Mouse (Mus musculus): ENCODE measurements around the gene Fry. TPM values are rescaled to one million over a fixed set of nuclear protein-coding genes. Genes with fewer than 3 reads are reported as not detected.

Fry gene
- polyA plus RNA-seq, 1 experiment from 2014 or later: 7.1 TPM

DNA sequence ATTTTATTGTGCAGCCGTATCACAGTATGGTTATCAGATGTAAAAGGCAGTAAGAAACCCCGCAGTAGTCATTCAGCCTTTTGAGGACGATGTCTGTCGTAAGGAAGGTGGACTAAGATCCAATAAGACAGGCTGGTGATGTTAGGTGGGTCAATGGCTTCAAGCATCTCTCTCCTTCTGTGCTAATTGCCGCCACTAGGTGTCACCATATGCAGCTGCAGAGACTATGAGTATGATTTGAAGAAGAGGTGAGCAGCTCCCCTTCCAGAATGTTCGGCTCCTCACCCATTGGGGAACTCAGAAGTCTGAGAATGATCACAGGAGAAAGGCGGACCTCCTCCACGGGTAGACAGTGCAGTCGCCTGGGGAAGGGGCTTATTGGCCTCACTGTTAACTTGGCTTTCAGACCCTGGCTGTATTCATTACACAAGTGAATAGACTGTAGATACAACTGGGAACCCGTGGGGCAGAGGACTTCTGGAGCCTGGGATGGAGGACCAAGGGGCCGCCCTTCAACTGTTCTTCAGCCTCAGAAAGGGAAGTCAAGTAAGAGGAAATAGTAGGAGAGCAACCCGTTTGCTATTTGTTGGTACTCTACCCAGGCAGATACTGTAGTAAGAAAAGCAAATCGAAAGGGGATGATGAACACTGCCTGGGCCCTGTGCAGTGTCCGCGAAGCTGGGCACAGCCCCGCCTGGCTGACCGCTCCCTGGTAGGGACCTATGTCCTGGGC lies 114.9 kb downstream of the Fry start:
- no peak for ATAC-seq (ENCODE audit: borderline replicate concordance, extremely low read depth, low FRiP score, low TSS enrichment)
- 0 out of 2 replicates have a peak overlapping the region, but pooled peaks have one; percentile 16 for H3K4me2 ChIP-seq
- no peaks in the 10 kb centered on the region for H3K4me1 ChIP-seq
- no peak overlapping the region for H3K4me3 ChIP-seq
- no peak overlapping the region for H3K27ac ChIP-seq
- no peak overlapping the region for H3K9ac ChIP-seq
- WGBS: 50% methylated on average over 17 of the region's 17 CpGs
- no peaks in the 10 kb centered on the region for H3K36me3 ChIP-seq
- H3K27me3 ChIP-seq: no peaks in the 10 kb centered on the region
- no peaks in the 10 kb centered on the region for H3K9me3 ChIP-seq

- H3K4me1 ChIP-seq: no peaks in the 10 kb centered on the region
- ATAC-seq (ENCODE audit: borderline replicate concordance, extremely low read depth, low FRiP score, low TSS enrichment): no peak
- 85% methylated on average over 5 of the region's 5 CpGs for WGBS
- no peak overlapping the region for H3K4me3 ChIP-seq
- H3K27me3 ChIP-seq: no peaks in the 10 kb centered on the region
- H3K4me2 ChIP-seq: no peak overlapping the region
- no peak overlapping the region for H3K9ac ChIP-seq
- H3K27ac ChIP-seq: no peak overlapping the region
- no peaks in the 10 kb centered on the region for H3K9me3 ChIP-seq
- no peaks in the 10 kb centered on the region for H3K36me3 ChIP-seq
These were observed 117.5 kb downstream of the Fry start for GRCm38 (mm10) chr5:150235931-150236330.

GRCm38 (mm10) chr5:150236597-150236996 lies 118.2 kb downstream of the Fry start:
- H3K27me3 ChIP-seq: no peaks in the 10 kb centered on the region
- H3K4me1 ChIP-seq: no peaks in the 10 kb centered on the region
- H3K9me3 ChIP-seq: no peaks in the 10 kb centered on the region
- no peak overlapping the region for H3K4me2 ChIP-seq
- H3K9ac ChIP-seq: no peak overlapping the region
- ATAC-seq (ENCODE audit: borderline replicate concordance, extremely low read depth, low FRiP score, low TSS enrichment): no peak
- H3K4me3 ChIP-seq: no peak overlapping the region
- no peak overlapping the region for H3K27ac ChIP-seq
- H3K36me3 ChIP-seq: no peaks in the 10 kb centered on the region

DNA sequence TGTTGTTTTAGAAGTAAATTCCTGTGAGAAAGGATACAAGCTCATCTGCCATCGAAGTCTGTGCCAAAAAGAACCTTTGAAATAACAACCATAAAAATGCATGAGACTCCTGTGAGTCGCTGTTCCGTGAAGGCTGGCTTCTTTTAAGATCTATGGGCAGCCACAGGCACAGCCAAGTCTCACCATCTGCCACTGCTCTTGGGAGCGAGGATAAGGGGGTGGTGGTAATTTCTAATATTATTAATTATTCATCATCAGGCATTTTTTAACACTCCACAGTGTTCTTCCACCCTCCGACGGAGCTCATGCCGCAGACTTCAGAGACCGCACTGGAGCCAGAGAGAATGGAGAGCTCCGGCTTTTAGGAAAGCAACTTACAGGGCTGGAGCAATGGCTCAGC lies 123.2 kb downstream of the Fry start:
- Histone ChIP-seq H3K4me3 (no peak overlapping the region), H3K9ac (no peak overlapping the region)

DNA sequence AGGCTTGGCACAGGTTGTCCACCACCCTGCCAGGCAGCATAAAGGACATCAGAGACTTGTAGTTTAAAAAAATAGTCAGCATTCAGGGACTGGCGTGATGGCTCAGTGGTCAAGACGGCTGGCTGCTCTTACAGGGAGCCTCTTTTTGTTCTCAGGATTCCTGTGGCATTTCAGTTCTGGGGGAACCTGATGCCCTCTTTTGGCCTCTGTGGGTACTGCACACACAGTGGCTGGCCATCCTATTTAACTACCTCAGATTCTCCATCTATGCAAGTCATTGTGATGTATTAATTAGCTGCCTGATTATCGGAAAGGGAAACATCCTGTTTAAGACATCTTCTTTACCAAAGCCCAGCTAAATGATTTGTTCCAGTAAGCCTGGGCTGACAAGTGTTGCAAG lies 128.3 kb downstream of the Fry start:
- no peak overlapping the region for H3K27ac ChIP-seq
- ATAC-seq (ENCODE audit: borderline replicate concordance, extremely low read depth, low FRiP score, low TSS enrichment): no peak
- 77% methylated on average over 3 of the region's 3 CpGs for WGBS
- H3K4me3 ChIP-seq: no peak overlapping the region
- no peaks in the 10 kb centered on the region for H3K4me1 ChIP-seq
- no peaks in the 10 kb centered on the region for H3K27me3 ChIP-seq
- no peak overlapping the region for H3K9ac ChIP-seq
- no peak overlapping the region for H3K4me2 ChIP-seq
- H3K36me3 ChIP-seq: no peaks in the 10 kb centered on the region
- H3K9me3 ChIP-seq: no peaks in the 10 kb centered on the region

More for the DNA sequence above, 123.2 kb downstream of the Fry start:
- no peaks in the 10 kb centered on the region for H3K36me3 ChIP-seq
- no peaks in the 10 kb centered on the region for H3K27me3 ChIP-seq
- no peak overlapping the region for H3K27ac ChIP-seq
- ATAC-seq (ENCODE audit: borderline replicate concordance, extremely low read depth, low FRiP score, low TSS enrichment): no peak
- WGBS: 85% methylated on average over 9 of the region's 9 CpGs
- no peaks in the 10 kb centered on the region for H3K9me3 ChIP-seq
- no peak overlapping the region for H3K4me2 ChIP-seq
- no peaks in the 10 kb centered on the region for H3K4me1 ChIP-seq

DNA sequence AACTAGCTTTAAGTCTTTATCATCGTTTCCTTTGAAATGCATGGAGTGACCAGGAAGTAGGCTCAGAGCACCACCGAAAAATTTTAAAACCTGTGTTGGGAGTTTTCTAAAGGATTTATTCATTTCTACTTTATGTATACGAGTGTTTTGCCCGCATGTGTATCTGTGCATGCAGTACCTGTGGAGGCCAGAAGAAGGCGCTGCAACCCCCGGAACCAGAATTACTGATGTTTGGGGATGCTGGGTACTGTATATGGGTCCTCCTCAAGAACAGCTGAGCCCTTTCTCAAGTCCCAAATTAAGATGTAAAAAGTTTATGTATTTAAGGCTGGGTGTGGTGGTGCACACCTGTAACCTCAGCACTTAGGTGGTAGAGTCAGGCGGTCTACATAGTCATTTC lies 139.3 kb downstream of the Fry start:
- ATAC-seq (ENCODE audit: borderline replicate concordance, extremely low read depth, low FRiP score, low TSS enrichment): no peak
- Histone ChIP-seq H3K36me3 (no peaks in the 10 kb centered on the region), H3K4me1 (peaks cover 19% of the 10 kb centered on the region), H3K9me3 (no peaks in the 10 kb centered on the region), H3K4me2 (no peak overlapping the region), H3K27ac (no peak overlapping the region), H3K9ac (no peak overlapping the region), H3K27me3 (no peaks in the 10 kb centered on the region), H3K4me3 (no peak overlapping the region)
- 74% methylated on average over 7 of the region's 7 CpGs for WGBS

GRCm38 (mm10) chr5:150259191-150260053 lies 141.0 kb downstream of the Fry start:
- peak; percentile 75; the same call in 1 of the 2 replicates for ATAC-seq (ENCODE audit: borderline replicate concordance, extremely low read depth, low FRiP score, low TSS enrichment)
- H3K4me2 ChIP-seq: peak overlapping the region; percentile 88
- 0 out of 2 replicates have a peak overlapping the region, but pooled peaks have one; percentile 2 for H3K27ac ChIP-seq
- H3K9me3 ChIP-seq: no peaks in the 10 kb centered on the region
- no peaks in the 10 kb centered on the region for H3K27me3 ChIP-seq
- peaks cover 21% of the 10 kb centered on the region for H3K4me1 ChIP-seq
- peak overlapping the region; percentile 34 for H3K9ac ChIP-seq
- H3K4me3 ChIP-seq: peak overlapping the region; percentile 42
- 3% methylated on average over 28 of the region's 29 CpGs for WGBS
- H3K36me3 ChIP-seq: no peaks in the 10 kb centered on the region

DNA sequence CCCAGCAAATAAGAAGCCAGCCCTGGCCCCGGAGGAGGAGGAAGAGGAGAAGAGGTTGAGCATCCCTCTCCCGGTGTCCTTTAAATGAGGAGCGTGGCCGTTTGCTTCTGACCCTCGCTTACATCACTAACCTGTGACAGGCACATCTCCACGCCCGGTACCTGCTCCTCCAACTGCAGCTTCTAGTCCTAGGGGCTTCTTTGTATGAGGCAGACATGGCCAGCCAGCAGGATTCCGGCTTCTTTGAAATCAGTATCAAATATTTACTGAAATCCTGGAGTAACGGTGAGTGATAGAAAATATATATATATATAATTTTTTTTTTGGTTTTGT lies 141.6 kb downstream of the Fry start:
- WGBS: 25% methylated on average over 9 of the region's 9 CpGs

GRCm38 (mm10) chr5:150261361-150261760 lies 142.9 kb downstream of the Fry start:
- peaks cover 21% of the 10 kb centered on the region for H3K4me1 ChIP-seq
- no peaks in the 10 kb centered on the region for H3K9me3 ChIP-seq
- no peak overlapping the region for H3K9ac ChIP-seq
- WGBS: 40% methylated on average over 4 of the region's 4 CpGs
- H3K4me2 ChIP-seq: no peak overlapping the region
- H3K36me3 ChIP-seq: no peaks in the 10 kb centered on the region
- H3K27ac ChIP-seq: no peak overlapping the region
- H3K4me3 ChIP-seq: no peak overlapping the region
- no peaks in the 10 kb centered on the region for H3K27me3 ChIP-seq
- no peak for ATAC-seq (ENCODE audit: borderline replicate concordance, extremely low read depth, low FRiP score, low TSS enrichment)

More for the DNA sequence above, 141.6 kb downstream of the Fry start:
- H3K36me3 ChIP-seq: no peaks in the 10 kb centered on the region
- 0 out of 2 replicates have a peak overlapping the region, but pooled peaks have one; percentile 2 for H3K27ac ChIP-seq
- 0 out of 2 replicates have a peak overlapping the region, but pooled peaks have one; percentile 34 for H3K9ac ChIP-seq
- H3K4me3 ChIP-seq: peak overlapping the region; percentile 42
- H3K4me1 ChIP-seq: peaks cover 21% of the 10 kb centered on the region
- no peak for ATAC-seq (ENCODE audit: borderline replicate concordance, extremely low read depth, low FRiP score, low TSS enrichment)
- peak overlapping the region; percentile 88 for H3K4me2 ChIP-seq
- no peaks in the 10 kb centered on the region for H3K9me3 ChIP-seq
- H3K27me3 ChIP-seq: no peaks in the 10 kb centered on the region

DNA sequence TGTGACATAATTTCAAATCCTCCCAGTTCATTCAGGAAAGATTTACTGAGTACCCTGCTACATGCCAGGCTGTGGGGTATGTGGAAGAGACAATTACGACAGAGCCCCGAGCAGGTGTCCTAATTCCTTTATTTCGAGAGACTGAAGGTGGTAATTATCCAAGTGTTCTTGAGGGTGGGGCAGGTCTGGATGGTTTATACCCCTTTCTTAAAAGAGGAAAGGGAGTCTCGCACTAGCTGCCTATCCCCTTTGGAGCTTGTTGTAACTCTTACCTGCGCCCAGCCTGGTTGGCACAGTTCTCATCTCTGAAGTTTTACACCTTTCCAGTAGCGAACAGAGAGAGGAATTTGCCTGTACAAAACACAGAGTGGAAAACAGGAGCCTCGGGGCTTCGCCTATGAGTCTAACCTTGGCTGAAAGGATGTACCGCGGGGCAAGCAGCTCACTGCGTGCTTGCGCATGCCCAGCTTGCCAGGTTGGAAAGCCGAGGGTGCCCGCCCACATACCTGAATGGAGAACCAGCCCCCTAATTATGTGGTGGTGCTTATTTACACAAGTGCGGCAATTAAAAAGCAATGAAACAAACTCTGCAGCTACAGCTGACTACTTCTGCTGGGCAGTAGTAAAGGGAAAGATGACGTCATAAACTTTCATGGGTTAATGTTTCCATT lies 143.7 kb downstream of the Fry start:
- H3K9me3 ChIP-seq: no peaks in the 10 kb centered on the region
- no peak overlapping the region for H3K4me2 ChIP-seq
- H3K27ac ChIP-seq: no peak overlapping the region
- no peaks in the 10 kb centered on the region for H3K27me3 ChIP-seq
- H3K9ac ChIP-seq: no peak overlapping the region
- peaks cover 21% of the 10 kb centered on the region for H3K4me1 ChIP-seq
- no peak for ATAC-seq (ENCODE audit: borderline replicate concordance, extremely low read depth, low FRiP score, low TSS enrichment)
- no peak overlapping the region for H3K4me3 ChIP-seq
- H3K36me3 ChIP-seq: no peaks in the 10 kb centered on the region
- 80% methylated on average over 16 of the region's 16 CpGs for WGBS

- no peaks in the 10 kb centered on the region for H3K36me3 ChIP-seq
- no peak overlapping the region for H3K4me3 ChIP-seq
- no peak for ATAC-seq (ENCODE audit: borderline replicate concordance, extremely low read depth, low FRiP score, low TSS enrichment)
- H3K4me2 ChIP-seq: no peak overlapping the region
- no peak overlapping the region for H3K9ac ChIP-seq
- no peaks in the 10 kb centered on the region for H3K27me3 ChIP-seq
- 48% methylated on average over 5 of the region's 5 CpGs for WGBS
- no peaks in the 10 kb centered on the region for H3K9me3 ChIP-seq
- peaks cover 21% of the 10 kb centered on the region for H3K4me1 ChIP-seq
- no peak overlapping the region for H3K27ac ChIP-seq
These were observed 144.3 kb downstream of the Fry start for GRCm38 (mm10) chr5:150262717-150263103.

- H3K4me1 ChIP-seq: peaks cover 20% of the 10 kb centered on the region
- H3K4me3 ChIP-seq: no peak overlapping the region
- WGBS: 72% methylated on average over 12 of the region's 12 CpGs
- no peak overlapping the region for H3K4me2 ChIP-seq
- no peak overlapping the region for H3K27ac ChIP-seq
- no peak for ATAC-seq (ENCODE audit: borderline replicate concordance, extremely low read depth, low FRiP score, low TSS enrichment)
- no peaks in the 10 kb centered on the region for H3K27me3 ChIP-seq
- no peak overlapping the region for H3K9ac ChIP-seq
- H3K9me3 ChIP-seq: no peaks in the 10 kb centered on the region
- no peaks in the 10 kb centered on the region for H3K36me3 ChIP-seq
These were observed 144.7 kb downstream of the Fry start for GRCm38 (mm10) chr5:150263162-150263561.
